Mouse (Mus musculus) embryonic facial prominence, embryonic 13.5 days (tissue): Measurements from ENCODE around the gene Ccna2. TPM values are rescaled to one million over a fixed set of nuclear protein-coding genes. Genes with fewer than 3 reads are reported as not detected.

ENCODE experiments used
- ATAC-seq: fragments of 200-750 bp; cut with Nextera tagmentation; 2 replicates; pipeline ENCODE4 v1.8.0; 2017; ENCODE audit warnings: low read depth; ENCODE audit not compliant: insufficient number of reproducible peaks, insufficient read depth, low FRiP score, low TSS enrichment
- H3K27ac ChIP-seq: fragments of 300-500 bp; sonication (generic); 2 replicates; pipeline ENCODE4 v1.5.1; 2015; ENCODE audit warnings: moderate library complexity, mild to moderate bottlenecking, inconsistent platforms
- H3K27me3 ChIP-seq: fragments of 300-500 bp; sonication (generic); 2 replicates; pipeline ENCODE4 v1.6.1; 2015; ENCODE audit warnings: mild to moderate bottlenecking, inconsistent platforms
- H3K36me3 ChIP-seq: fragments of 300-500 bp; sonication (generic); 2 replicates; pipeline ENCODE4 v1.6.1; 2015; ENCODE audit warnings: mild to moderate bottlenecking, inconsistent platforms
- H3K4me1 ChIP-seq: fragments of 300-500 bp; sonication (generic); 2 replicates; pipeline ENCODE4 v1.6.1; 2015; ENCODE audit warnings: inconsistent platforms
- H3K4me2 ChIP-seq: fragments of 300-500 bp; sonication (generic); 2 replicates; pipeline ENCODE4 v1.6.1; 2015; ENCODE audit warnings: moderate library complexity, mild to moderate bottlenecking, inconsistent platforms
- H3K4me3 ChIP-seq: fragments of 300-500 bp; sonication (generic); 2 replicates; pipeline ENCODE4 v1.5.1; 2015; ENCODE audit warnings: mild to moderate bottlenecking, inconsistent platforms
- H3K9ac ChIP-seq: fragments of 300-500 bp; sonication (generic); 2 replicates; pipeline ENCODE4 v1.6.1; 2015; ENCODE audit warnings: mild to moderate bottlenecking, inconsistent platforms
- H3K9me3 ChIP-seq: fragments of 300-500 bp; sonication (generic); 2 replicates; pipeline ENCODE4 v1.6.1; 2016; ENCODE audit warnings: inconsistent platforms
- WGBS: fragments of 180-500 bp; shearing (Covaris S2); methylation state at CpG from one replicate; pipeline ENCODE4 v1.1.7; 2015; ENCODE audit warnings: mixed read lengths; 5-methylcytosine and 5-hydroxymethylcytosine counted together
- polyA plus RNA-seq: library from polyadenylated mRNA; unstranded; fragments of >200 nt; fragmentation: Nextera tagmentation; extraction: Ambion mirVana; gene quantifications from 2 replicates; pipeline ENCODE4 v1.2.1, GENCODE M21; 2015

Ccna2 gene
- polyA plus RNA-seq, 1 experiment from 2014 or later = 175 TPM

DNA sequence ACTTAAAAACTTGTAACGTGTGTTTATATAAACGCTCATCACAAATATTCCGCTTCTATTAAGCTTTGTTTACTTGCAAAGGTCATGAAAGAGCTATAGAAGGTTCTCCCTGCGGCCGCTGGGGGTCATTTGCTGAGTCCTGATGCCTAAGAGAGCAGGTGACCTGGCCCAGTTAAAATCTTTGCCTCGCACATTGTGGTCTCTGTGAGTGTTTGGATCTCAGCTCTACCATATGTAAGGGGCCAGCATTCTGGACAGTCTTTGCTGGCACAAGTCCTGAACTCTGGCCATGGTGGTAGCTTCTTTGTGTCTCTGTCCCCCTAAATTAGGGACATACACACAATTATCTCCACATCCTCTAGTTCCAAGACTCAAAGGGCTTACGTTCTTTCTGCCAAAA, 39.2 kb downstream of the Ccna2 start:
- Histone ChIP-seq H3K9me3 (no peaks in the 10 kb centered on the region), H3K36me3 (no peaks in the 10 kb centered on the region), H3K9ac (no peak overlapping the region), H3K4me1 (peaks cover 11% of the 10 kb centered on the region), H3K27ac (no peak overlapping the region), H3K27me3 (peaks cover 31% of the 10 kb centered on the region), H3K4me2 (no peak overlapping the region), H3K4me3 (no peak overlapping the region)
- 33% methylated on average over 7 of the region's 7 CpGs for WGBS
- no peak for ATAC-seq

DNA sequence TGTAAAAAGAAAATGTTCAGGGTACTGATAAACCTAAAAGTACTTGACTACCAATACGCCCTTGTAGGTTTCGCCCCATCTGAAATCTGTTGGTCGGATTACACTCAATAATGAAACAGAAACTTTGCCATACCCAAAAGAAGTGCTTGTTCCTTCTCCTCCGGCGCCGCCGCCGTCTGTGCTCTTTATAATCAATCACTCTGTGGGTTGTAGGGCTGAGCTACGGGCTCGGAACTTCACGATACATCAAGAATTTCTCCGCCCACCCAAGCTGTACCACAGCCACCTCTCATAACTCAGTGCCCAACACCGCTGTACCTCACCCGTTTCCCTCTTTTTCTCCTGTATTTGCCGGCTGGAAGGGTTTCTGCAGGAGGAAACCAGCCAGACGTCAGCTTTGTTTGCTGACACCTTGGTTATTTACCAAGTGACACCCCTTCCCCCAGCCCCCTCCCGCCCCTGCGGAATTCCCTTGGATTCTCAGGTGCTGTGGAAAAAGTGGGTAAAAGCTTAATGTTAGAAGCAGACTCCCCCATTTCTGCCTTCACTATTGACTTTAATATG, 39.9 kb downstream of the Ccna2 start:
- ATAC-seq = no peak

DNA sequence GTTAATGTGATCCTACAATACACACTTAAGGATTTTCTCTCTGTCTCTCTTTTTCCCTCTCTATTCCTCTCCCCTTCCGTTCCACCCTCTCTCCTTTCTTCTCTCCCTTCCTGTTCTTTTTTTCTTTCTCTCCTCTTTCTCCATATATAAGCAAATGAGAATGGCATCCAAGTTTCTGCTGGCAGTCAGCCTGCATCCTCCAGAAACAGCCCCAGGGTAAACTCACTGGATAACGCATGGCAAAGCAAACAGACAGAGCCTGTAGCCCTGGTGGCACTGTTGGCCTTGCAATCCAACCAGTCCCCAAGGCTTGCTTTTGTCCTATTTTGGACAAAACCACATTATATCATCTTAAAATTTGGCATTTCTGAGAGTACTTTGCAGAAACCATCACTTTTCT, 40.7 kb downstream of the Ccna2 start:
- Histone ChIP-seq H3K4me1 (peaks cover 11% of the 10 kb centered on the region), H3K9me3 (no peaks in the 10 kb centered on the region), H3K36me3 (no peaks in the 10 kb centered on the region), H3K4me2 (no peak overlapping the region), H3K4me3 (no peak overlapping the region), H3K9ac (no peak overlapping the region), H3K27ac (no peak overlapping the region), H3K27me3 (peaks cover 31% of the 10 kb centered on the region)
- 18% methylated on average over 2 of the region's 2 CpGs for WGBS
- ATAC-seq = no peak

More for the DNA sequence above, 39.9 kb downstream of the Ccna2 start:
- peak overlapping the region; percentile 41; the same call in 1 of the 2 replicates for H3K9ac ChIP-seq
- H3K36me3 ChIP-seq = no peaks in the 10 kb centered on the region
- H3K9me3 ChIP-seq = no peaks in the 10 kb centered on the region
- no peak overlapping the region for H3K27ac ChIP-seq
- 13% methylated on average over 18 of the region's 18 CpGs for WGBS
- H3K27me3 ChIP-seq = peaks cover 31% of the 10 kb centered on the region
- H3K4me3 ChIP-seq = peak overlapping the region; percentile 28
- H3K4me2 ChIP-seq = peak overlapping the region; percentile 51
- H3K4me1 ChIP-seq = peaks cover 11% of the 10 kb centered on the region

DNA sequence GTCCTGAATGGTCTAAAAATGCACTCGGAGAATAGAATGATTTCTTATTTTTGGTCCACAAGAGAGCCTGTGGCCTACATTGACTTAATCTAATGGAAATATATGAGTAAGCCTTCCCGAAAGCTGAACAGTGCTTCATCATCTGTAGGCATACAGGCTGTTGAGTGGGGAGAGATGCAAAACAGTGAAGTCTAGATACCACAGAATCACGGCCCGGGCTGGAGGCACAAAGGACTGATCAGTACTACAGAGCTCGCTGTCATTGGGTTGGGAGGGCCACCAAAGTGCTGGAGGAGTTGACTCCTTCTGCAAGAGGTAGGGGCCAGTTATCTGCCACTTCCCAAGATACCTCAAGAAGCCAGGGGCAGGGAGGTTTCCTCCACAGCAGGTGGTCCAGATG, 41.2 kb downstream of the Ccna2 start:
- H3K4me3 ChIP-seq = no peak overlapping the region
- peaks cover 11% of the 10 kb centered on the region for H3K4me1 ChIP-seq
- ATAC-seq = no peak
- 81% methylated on average over 5 of the region's 5 CpGs for WGBS
- H3K27me3 ChIP-seq = peaks cover 31% of the 10 kb centered on the region
- no peaks in the 10 kb centered on the region for H3K36me3 ChIP-seq
- no peak overlapping the region for H3K4me2 ChIP-seq
- H3K27ac ChIP-seq = no peak overlapping the region
- no peak overlapping the region for H3K9ac ChIP-seq
- no peaks in the 10 kb centered on the region for H3K9me3 ChIP-seq

DNA sequence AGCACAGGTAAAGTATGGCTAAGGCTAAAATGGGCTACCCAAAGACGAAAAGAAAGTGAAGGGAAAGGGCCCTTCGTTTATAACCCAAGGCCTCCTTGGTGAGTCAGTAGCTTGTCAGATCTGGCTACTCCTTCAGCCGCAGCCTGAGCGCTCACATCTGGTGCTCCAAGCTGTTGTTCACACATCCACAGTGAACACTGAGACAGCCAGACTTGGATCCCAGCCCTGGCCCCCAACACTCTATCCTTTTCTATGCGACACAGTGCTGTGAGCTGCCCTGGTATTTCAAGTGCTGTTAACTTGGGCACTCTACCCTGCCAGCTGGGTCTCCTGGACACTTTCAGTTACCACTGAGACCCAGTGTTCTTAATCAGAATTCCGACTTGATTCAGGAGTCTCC, 41.6 kb downstream of the Ccna2 start:
- H3K9me3 ChIP-seq = no peaks in the 10 kb centered on the region
- no peak overlapping the region for H3K4me2 ChIP-seq
- H3K36me3 ChIP-seq = no peaks in the 10 kb centered on the region
- no peak for ATAC-seq
- H3K27me3 ChIP-seq = peaks cover 31% of the 10 kb centered on the region
- peaks cover 11% of the 10 kb centered on the region for H3K4me1 ChIP-seq
- H3K4me3 ChIP-seq = no peak overlapping the region
- no peak overlapping the region for H3K27ac ChIP-seq
- WGBS = 89% methylated on average over 6 of the region's 6 CpGs
- H3K9ac ChIP-seq = no peak overlapping the region

DNA sequence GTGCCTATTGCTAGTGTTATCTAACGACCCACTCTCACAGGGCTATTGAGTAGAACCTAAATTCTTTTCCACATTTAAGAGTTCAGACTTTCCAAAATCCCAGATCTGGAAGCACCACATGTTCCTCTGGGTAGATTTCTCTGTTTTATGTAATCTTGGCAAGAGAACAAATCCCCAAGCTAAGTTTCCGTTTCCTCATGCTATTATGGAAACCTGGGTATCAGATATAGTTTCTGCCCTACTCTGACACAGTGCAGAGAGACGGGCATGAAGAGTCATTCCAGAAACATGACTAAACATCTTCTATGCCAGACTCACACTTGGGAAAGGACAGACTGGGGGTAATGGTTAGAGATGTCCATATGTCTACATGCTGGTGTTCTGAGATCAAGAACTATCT, 47.5 kb downstream of the Ccna2 start:
- no peak overlapping the region for H3K4me3 ChIP-seq
- H3K4me1 ChIP-seq = peaks cover 6% of the 10 kb centered on the region
- no peak overlapping the region for H3K27ac ChIP-seq
- H3K9ac ChIP-seq = no peak overlapping the region
- no peaks in the 10 kb centered on the region for H3K36me3 ChIP-seq
- WGBS = 72% methylated on average over 3 of the region's 3 CpGs
- peaks cover 40% of the 10 kb centered on the region for H3K27me3 ChIP-seq
- no peaks in the 10 kb centered on the region for H3K9me3 ChIP-seq
- no peak for ATAC-seq
- no peak overlapping the region for H3K4me2 ChIP-seq

DNA sequence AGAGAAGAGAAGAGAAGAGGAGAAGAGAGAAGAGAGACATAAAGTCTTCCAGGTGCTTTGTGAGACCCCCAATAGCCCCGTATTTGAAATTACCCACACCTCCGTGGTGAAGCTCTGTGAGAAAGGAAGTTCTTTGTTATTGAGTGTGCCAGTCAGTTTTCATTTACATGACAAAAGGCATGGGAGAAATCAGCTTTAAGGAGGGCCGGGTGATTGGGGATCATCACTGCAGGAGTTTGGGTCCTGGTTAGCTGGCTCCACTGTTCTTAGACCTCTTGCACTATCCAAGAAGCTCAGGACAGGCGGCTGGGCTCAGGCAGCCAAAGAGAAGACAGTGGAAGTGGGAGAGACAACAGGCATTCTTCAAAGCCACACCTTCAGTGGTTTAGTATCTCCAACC, 49.8 kb downstream of the Ccna2 start:
- Histone ChIP-seq H3K4me1 (peaks cover 6% of the 10 kb centered on the region), H3K27ac (no peak overlapping the region), H3K4me3 (no peak overlapping the region), H3K9ac (no peak overlapping the region), H3K4me2 (no peak overlapping the region; the same call in 1 of the 2 replicates), H3K27me3 (peaks cover 52% of the 10 kb centered on the region), H3K9me3 (no peaks in the 10 kb centered on the region), H3K36me3 (no peaks in the 10 kb centered on the region)
- no peak for ATAC-seq
- 7% methylated on average over 4 of the region's 4 CpGs for WGBS

DNA sequence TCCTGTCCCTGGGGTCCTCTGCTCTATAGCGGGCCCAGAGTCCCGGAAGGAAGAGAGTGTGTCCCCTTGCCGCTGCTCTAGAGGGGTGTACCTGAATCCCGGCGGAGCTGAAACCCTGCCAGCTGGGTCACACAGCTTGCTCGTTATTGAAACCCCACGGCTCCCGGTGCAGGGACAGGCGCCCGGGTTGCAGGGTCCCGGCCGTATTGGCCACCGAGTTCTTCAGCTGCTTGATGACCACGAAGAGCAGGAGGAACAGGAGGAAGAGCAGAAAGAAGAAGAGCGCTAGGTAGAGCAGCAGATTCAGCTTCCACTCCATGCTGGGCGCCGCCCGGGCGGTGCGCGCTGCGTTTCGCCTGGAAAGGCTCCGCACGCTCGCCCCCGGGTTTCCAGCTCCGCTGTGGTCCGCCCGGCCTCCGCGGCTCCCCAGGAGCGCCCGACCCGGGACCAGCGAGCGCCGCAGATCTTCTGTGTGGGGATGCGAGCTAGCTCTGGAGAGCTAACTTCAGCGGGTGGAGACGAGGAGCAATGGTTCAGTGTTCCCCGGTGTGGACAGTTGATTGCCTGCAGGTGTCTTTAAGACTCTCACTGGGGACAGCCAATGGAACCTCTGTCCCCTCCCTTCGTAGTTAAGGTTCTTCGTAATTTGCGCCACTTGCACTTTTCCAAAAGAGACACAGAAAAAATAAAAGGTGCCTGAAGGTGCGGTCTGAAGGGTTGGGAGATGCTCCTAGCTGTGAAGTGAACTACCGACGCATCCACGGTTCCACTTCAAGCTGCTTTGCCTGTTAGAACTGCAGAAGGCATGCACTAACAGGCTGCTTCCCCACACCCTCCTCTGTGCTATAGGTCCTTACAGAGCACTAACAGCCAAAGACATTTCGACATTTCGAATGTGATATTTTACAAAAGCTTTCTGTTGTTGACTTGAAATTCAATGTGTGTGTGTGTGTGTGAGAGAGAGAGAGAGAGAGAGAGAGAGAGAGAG, 50.6 kb downstream of the Ccna2 start, which contains the start of gene Gm11549:
Gene Gm11549 (minus strand): TSS at position 741 of the 988 bp plus-strand sequence.
- ATAC-seq = no peak
- Histone ChIP-seq H3K9me3 (no peaks in the 10 kb centered on the region), H3K4me3 (peak within 1 kb of the TSS; percentile 47), H3K4me2 (peak within 1 kb of the TSS; percentile 86), H3K27me3 (peaks cover 52% of the 10 kb centered on the region), H3K36me3 (no peaks in the 10 kb centered on the region), H3K4me1 (peaks cover 6% of the 10 kb centered on the region), H3K9ac (peak within 1 kb of the TSS; percentile 66), H3K27ac (no peak within 1 kb of the TSS)
- under 1% methylated on average over 51 of the region's 51 CpGs for WGBS

DNA sequence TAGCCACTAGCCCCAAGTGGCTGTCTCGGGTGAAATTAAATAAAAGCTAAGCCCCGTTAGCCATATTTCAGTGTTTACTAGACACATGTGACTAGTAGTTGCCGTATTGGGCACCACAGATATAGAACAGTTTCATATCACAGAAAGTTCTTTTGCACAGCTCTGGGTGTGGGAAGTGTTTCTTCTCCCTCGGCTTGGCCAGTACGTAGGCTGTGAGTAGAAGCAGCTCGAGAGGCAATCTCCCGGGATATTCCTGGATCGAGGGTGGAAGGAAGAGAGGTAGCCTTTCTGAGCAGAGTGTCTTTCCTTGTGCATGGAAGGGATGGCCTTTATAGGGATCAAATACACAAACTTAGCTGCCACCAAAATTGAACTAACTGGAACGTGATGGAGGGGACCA, 55.8 kb downstream of the Ccna2 start:
- no peak for ATAC-seq
- WGBS = 85% methylated on average over 9 of the region's 9 CpGs
- no peak overlapping the region for H3K9ac ChIP-seq

More for the DNA sequence above, 55.8 kb downstream of the Ccna2 start:
- Histone ChIP-seq H3K27me3 (peaks cover 32% of the 10 kb centered on the region), H3K4me2 (no peak overlapping the region), H3K4me3 (no peak overlapping the region), H3K36me3 (no peaks in the 10 kb centered on the region), H3K9me3 (no peaks in the 10 kb centered on the region), H3K27ac (no peak overlapping the region), H3K4me1 (peaks cover 4% of the 10 kb centered on the region)

Other genes starting within 250 kb of the Ccna2 start
- 327 and 355 TPM in 2 replicates for gene Anxa5, start 96.3 kb downstream of the Ccna2 start, polyA plus RNA-seq
- 0.89 and 1.4 TPM in 2 replicates for gene 1810062G17Rik, start 96.2 kb downstream of the Ccna2 start, polyA plus RNA-seq
- gene Gm11549, start 50.3 kb downstream of the Ccna2 start, polyA plus RNA-seq = 0.07 and 0.18 TPM in 2 replicates
- gene Exosc9, start 19.5 kb downstream of the Ccna2 start, polyA plus RNA-seq = 69.3 and 73.7 TPM in 2 replicates
- gene Bbs7, start 41.3 kb upstream of the Ccna2 start, polyA plus RNA-seq = 20.3 and 20.5 TPM in 2 replicates
- 3.6 and 6.5 TPM in 2 replicates for gene Trpc3, start 118.0 kb upstream of the Ccna2 start, polyA plus RNA-seq